Mouse (Mus musculus) layer of hippocampus, adult 9-10 months (tissue): ENCODE measurements around the gene Afg1l.

Experiments
- DNase-seq: peaks from one replicate; pipeline ENCODE4 v3.0.0; 2022; ENCODE audit warnings: low spot score

Afg1l gene

GRCm38 (mm10) chr10:42478341-42478720 is at the start of gene Afg1l:
TSS of gene Afg1l (minus strand) at chr10:42478565.
- peak; percentile 87 for DNase-seq

GRCm38 (mm10) chr10:42525682-42526081 is 47.3 kb upstream of the Afg1l start:
- no peak for DNase-seq

- DNase-seq, result no peak
These were observed 45.3 kb upstream of the Afg1l start for GRCm38 (mm10) chr10:42523556-42524162.

- DNase-seq, result no peak
These were observed 44.5 kb upstream of the Afg1l start for GRCm38 (mm10) chr10:42522912-42523311.

- no peak for DNase-seq
These were observed 43.1 kb upstream of the Afg1l start for GRCm38 (mm10) chr10:42521315-42521981.

GRCm38 (mm10) chr10:42518363-42518762 is 40.0 kb upstream of the Afg1l start:
- no peak for DNase-seq

- no peak for DNase-seq
These were observed 35.8 kb upstream of the Afg1l start for GRCm38 (mm10) chr10:42514125-42514524.

GRCm38 (mm10) chr10:42511184-42512135 is 33.1 kb upstream of the Afg1l start:
- DNase-seq, result no peak

GRCm38 (mm10) chr10:42510141-42510540 is 31.8 kb upstream of the Afg1l start:
- no peak for DNase-seq

- no peak for DNase-seq
These were observed 25.8 kb upstream of the Afg1l start for GRCm38 (mm10) chr10:42504096-42504710.

GRCm38 (mm10) chr10:42502349-42503111 is 24.2 kb upstream of the Afg1l start:
- peak; percentile 29 for DNase-seq

- DNase-seq, result peak; percentile 93
These were observed 23.5 kb upstream of the Afg1l start, which contains the start of gene Snx3 for GRCm38 (mm10) chr10:42501775-42502348. TSS of gene Snx3 (plus strand) at chr10:42502030.

GRCm38 (mm10) chr10:42501161-42501560 is 22.8 kb upstream of the Afg1l start:
- no peak for DNase-seq

- DNase-seq, result no peak
These were observed 22.2 kb upstream of the Afg1l start for GRCm38 (mm10) chr10:42500611-42501010.

GRCm38 (mm10) chr10:42493000-42493399 is 14.6 kb upstream of the Afg1l start:
- no peak for DNase-seq

GRCm38 (mm10) chr10:42492027-42492771 is 13.8 kb upstream of the Afg1l start:
- no peak for DNase-seq

GRCm38 (mm10) chr10:42491158-42491557 is 12.8 kb upstream of the Afg1l start:
- DNase-seq, result no peak

- no peak for DNase-seq
These were observed 10.4 kb upstream of the Afg1l start for GRCm38 (mm10) chr10:42488606-42489296.

- DNase-seq, result no peak
These were observed 2.4 kb upstream of the Afg1l start for GRCm38 (mm10) chr10:42480719-42481118.
